Mouse (Mus musculus) myocyte (in vitro differentiated cells): Measurements from ENCODE around the gene Sox6.

ENCODE experiments used
- MYOG ChIP-seq, 3 experiments: IDR thresholded peaks; one replicate each; pipeline ENCODE4 v1.6.1; 2011; ENCODE audit warnings: control low read depth in 2 of 3, low read depth in 2 of 3, mild to moderate bottlenecking in 2 of 3; ENCODE audit not compliant: insufficient read length in 2 of 3, control insufficient read depth in 1 of 3, insufficient read depth in 1 of 3
- POLR2A ChIP-seq: IDR thresholded peaks from one replicate; pipeline ENCODE4 v1.6.1; 2011; ENCODE audit warnings: low read depth, mild to moderate bottlenecking, control low read depth, moderate library complexity; ENCODE audit not compliant: insufficient read length

- TF ChIP-seq POLR2A = no peak
- no peak for TF ChIP-seq MYOG (IDR thresholded peaks at IDR 0.05; ENCODE audit: control insufficient read depth in 1 of 3, insufficient read depth in 1 of 3, insufficient read length in 2 of 3, low read depth in 2 of 3)
Measured at GRCm38 (mm10) chr7:115491721-115492120, 546.9 kb downstream of the Sox6 start.
